Mouse (Mus musculus): ENCODE measurements around the gene Msmo1. TPM values are rescaled to one million over a fixed set of nuclear protein-coding genes. Genes with fewer than 3 reads are reported as not detected.

The Msmo1 gene
- polyA plus RNA-seq, 1 experiment from 2014 or later, result 208 TPM

GRCm38 (mm10) chr8:64674951-64675585, 58.5 kb downstream of the Msmo1 start:
- H3K9me3 ChIP-seq (ENCODE audit: control insufficient read depth, low read length), result no peaks in the 10 kb centered on the region; the same call in 1 of the 2 replicates
- no peak overlapping the region for H3K27ac ChIP-seq (ENCODE audit: low read depth, low read length)
- no peak overlapping the region for H3K4me2 ChIP-seq (ENCODE audit: low read depth, low read length, severe bottlenecking)
- no peaks in the 10 kb centered on the region for H3K27me3 ChIP-seq (ENCODE audit: control insufficient read depth, insufficient read depth, low read length)
- ATAC-seq (replicated peaks; ENCODE audit: low FRiP score) (no peak), DNase-seq (ENCODE audit: low spot score) (no peak)
- 84% methylated on average over 8 of the region's 8 CpGs for WGBS
- no peaks in the 10 kb centered on the region for H3K4me1 ChIP-seq (replicated peaks; ENCODE audit: control insufficient read depth, insufficient read depth, low read length)
- H3K36me3 ChIP-seq (ENCODE audit: control insufficient read depth, insufficient read depth, low read length), result no peaks in the 10 kb centered on the region
- H3K9ac ChIP-seq (ENCODE audit: low read length), result no peak overlapping the region
- H3K4me3 ChIP-seq (ENCODE audit: low read depth, low read length), result no peak overlapping the region

- no peak for DNase-seq (ENCODE audit: low spot score)
- 65% methylated on average over 2 of the region's 2 CpGs for WGBS
These were observed 60.7 kb downstream of the Msmo1 start for GRCm38 (mm10) chr8:64672920-64673319.

GRCm38 (mm10) chr8:64671937-64672336, 61.7 kb downstream of the Msmo1 start:
- WGBS, result 52% methylated on average over 1 of the region's 1 CpGs
- DNase-seq (ENCODE audit: low spot score), result no peak

More at GRCm38 (mm10) chr8:64672920-64673319, 60.7 kb downstream of the Msmo1 start:
- ATAC-seq (replicated peaks; ENCODE audit: low FRiP score), result no peak
- H3K4me2 ChIP-seq (ENCODE audit: low read depth, low read length, severe bottlenecking), result no peak overlapping the region
- no peaks in the 10 kb centered on the region for H3K27me3 ChIP-seq (ENCODE audit: control insufficient read depth, insufficient read depth, low read length)
- H3K9me3 ChIP-seq (ENCODE audit: control insufficient read depth, low read length), result no peaks in the 10 kb centered on the region; the same call in 1 of the 2 replicates
- no peak overlapping the region for H3K27ac ChIP-seq (ENCODE audit: low read depth, low read length)
- H3K4me1 ChIP-seq (replicated peaks; ENCODE audit: control insufficient read depth, insufficient read depth, low read length), result no peaks in the 10 kb centered on the region
- no peak overlapping the region for H3K9ac ChIP-seq (ENCODE audit: low read length)
- H3K4me3 ChIP-seq (ENCODE audit: low read depth, low read length), result no peak overlapping the region
- no peaks in the 10 kb centered on the region for H3K36me3 ChIP-seq (ENCODE audit: control insufficient read depth, insufficient read depth, low read length)

More at GRCm38 (mm10) chr8:64671937-64672336, 61.7 kb downstream of the Msmo1 start:
- no peak overlapping the region for H3K4me2 ChIP-seq (ENCODE audit: low read depth, low read length, severe bottlenecking)
- no peaks in the 10 kb centered on the region for H3K4me1 ChIP-seq (replicated peaks; ENCODE audit: control insufficient read depth, insufficient read depth, low read length)
- ATAC-seq (replicated peaks; ENCODE audit: low FRiP score), result no peak
- H3K27ac ChIP-seq (ENCODE audit: low read depth, low read length), result no peak overlapping the region
- no peaks in the 10 kb centered on the region; the same call in 1 of the 2 replicates for H3K9me3 ChIP-seq (ENCODE audit: control insufficient read depth, low read length)
- H3K36me3 ChIP-seq (ENCODE audit: control insufficient read depth, insufficient read depth, low read length), result no peaks in the 10 kb centered on the region
- no peaks in the 10 kb centered on the region for H3K27me3 ChIP-seq (ENCODE audit: control insufficient read depth, insufficient read depth, low read length)
- no peak overlapping the region for H3K9ac ChIP-seq (ENCODE audit: low read length)
- no peak overlapping the region for H3K4me3 ChIP-seq (ENCODE audit: low read depth, low read length)

Other genes with a start within 250 kb of the Msmo1 start
- gene Cpe, start 40.7 kb downstream of the Msmo1 start, polyA plus RNA-seq (2014; fragmentation: Nextera tagmentation; extraction: Ambion mirVana), result 260 and 266 TPM in 2 replicates
- 22.6 and 26.0 TPM in 2 replicates for gene Klhl2, start 116.2 kb upstream of the Msmo1 start, polyA plus RNA-seq (2014; fragmentation: Nextera tagmentation; extraction: Ambion mirVana)
- 14.0 and 17.4 TPM in 2 replicates for gene Tmem192, start 213.4 kb upstream of the Msmo1 start, polyA plus RNA-seq (2014; fragmentation: Nextera tagmentation; extraction: Ambion mirVana)